Mouse (Mus musculus) bone marrow, adult 2 months (tissue): Measurements from ENCODE around the gene Agbl1. TPM values are rescaled to one million over a fixed set of nuclear protein-coding genes. Genes with fewer than 3 reads are reported as not detected.

Experiments
- H3K27ac ChIP-seq: fragments of 200-500 bp; 2 replicates; pipeline ENCODE4 v1.5.1; 2012; ENCODE audit warnings: low read depth, mild to moderate bottlenecking, control low read depth, inconsistent platforms, low read length; ENCODE audit not compliant: control insufficient read depth, poor library complexity, insufficient read depth
- H3K4me1 ChIP-seq: fragments of 200-500 bp; 2 replicates; pipeline ENCODE4 v1.6.1; 2011; ENCODE audit warnings: low read length; ENCODE audit not compliant: control insufficient read depth, insufficient read depth
- H3K4me3 ChIP-seq: fragments of 200-500 bp; replicated peaks from 2 replicates; pipeline ENCODE3; 2011; ENCODE audit warnings: mild to moderate bottlenecking, low read depth, low read length, control low read depth; ENCODE audit not compliant: control insufficient read depth
- CTCF ChIP-seq: fragments of 200-500 bp; IDR thresholded peaks from 2 replicates; pipeline ENCODE4 v1.5.1; 2011; ENCODE audit warnings: low read length, control low read depth; ENCODE audit not compliant: control insufficient read depth, insufficient read depth
- POLR2A ChIP-seq: fragments of 200-500 bp; IDR thresholded peaks from 2 replicates; pipeline ENCODE4 v1.6.1; 2011; ENCODE audit warnings: low read depth, mild to moderate bottlenecking, control low read depth, low read length, borderline replicate concordance; ENCODE audit not compliant: control insufficient read depth
- WGBS: fragments of 180-500 bp; shearing (Covaris S2); methylation state at CpG from one replicate; pipeline ENCODE4 v1.1.7; 2018; 5-methylcytosine and 5-hydroxymethylcytosine counted together
- polyA plus RNA-seq: library from polyadenylated mRNA; stranded (reverse); fragments of >200 nt; gene quantifications from 2 replicates; pipeline ENCODE4 v1.2.4, GENCODE M21; 2011; ENCODE audit warnings: low replicate concordance; ENCODE audit not compliant: missing spikeins, insufficient read depth, insufficient read length

Gene Agbl1
- polyA plus RNA-seq, 1 experiment, result not detected

- no peak overlapping the region for H3K27ac ChIP-seq
- 80% methylated on average over 3 of the region's 3 CpGs for whole genome bisulfite sequencing
Measured at GRCm38 (mm10) chr7:77009571-77009970, 779.9 kb downstream of the Agbl1 start.

DNA sequence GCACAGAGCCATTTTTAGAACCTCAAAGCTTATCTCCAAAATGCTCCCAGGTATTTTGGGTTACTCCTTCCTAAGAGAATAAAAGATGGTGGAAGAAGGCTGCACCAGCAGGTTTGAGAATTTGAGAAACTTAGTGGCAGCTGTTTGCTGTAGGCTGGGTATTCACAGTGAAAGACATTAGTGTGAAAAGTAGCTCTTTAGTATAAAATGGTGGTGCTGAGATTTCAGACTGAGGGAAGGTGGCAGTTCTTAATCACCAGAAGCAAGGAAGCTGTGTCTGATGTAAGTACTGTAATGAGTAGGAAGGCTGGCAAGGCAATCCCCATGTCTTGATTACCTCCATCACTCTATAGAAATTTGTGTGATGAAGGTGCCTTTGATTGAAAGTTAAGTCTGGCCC is 799.3 kb downstream of the Agbl1 start:
- Histone ChIP-seq H3K4me1 (no peaks in the 10 kb centered on the region), H3K27ac (no peak overlapping the region), H3K4me3 (no peak overlapping the region)
- no peak for TF ChIP-seq POLR2A
- no peak for TF ChIP-seq CTCF

More at GRCm38 (mm10) chr7:77009571-77009970, 779.9 kb downstream of the Agbl1 start:
- no peak for TF ChIP-seq POLR2A
- no peak for TF ChIP-seq CTCF
- Histone ChIP-seq H3K4me1 (no peaks in the 10 kb centered on the region), H3K4me3 (no peak overlapping the region)

GRCm38 (mm10) chr7:77076033-77076432 is 846.3 kb downstream of the Agbl1 start:
- Histone ChIP-seq H3K27ac (no peak overlapping the region), H3K4me3 (no peak overlapping the region), H3K4me1 (no peaks in the 10 kb centered on the region)
- TF ChIP-seq CTCF (no peak), POLR2A (no peak)

DNA sequence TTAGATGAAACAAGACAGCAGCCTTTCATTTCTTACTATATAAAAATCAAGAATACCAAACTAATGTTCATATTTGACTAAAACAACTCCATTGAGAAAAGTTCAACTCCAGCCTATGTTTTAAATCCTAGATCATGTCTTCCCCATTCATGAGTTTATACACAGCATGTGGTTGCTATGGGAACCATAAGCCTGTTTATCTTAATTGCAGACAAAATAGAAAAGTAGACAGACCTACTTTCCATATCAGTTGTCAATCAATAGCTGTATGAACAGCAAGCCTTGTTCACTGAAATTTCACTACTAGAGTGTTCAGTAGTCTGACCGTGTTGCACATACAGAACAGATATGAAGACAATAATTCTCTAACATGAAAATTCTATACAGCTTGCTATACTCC is 857.6 kb downstream of the Agbl1 start:
- Histone ChIP-seq H3K4me3 (no peak overlapping the region), H3K4me1 (no peaks in the 10 kb centered on the region), H3K27ac (no peak overlapping the region)
- no peak for TF ChIP-seq POLR2A
- no peak for TF ChIP-seq CTCF
- WGBS, result 88% methylated on average over 1 of the region's 1 CpGs

DNA sequence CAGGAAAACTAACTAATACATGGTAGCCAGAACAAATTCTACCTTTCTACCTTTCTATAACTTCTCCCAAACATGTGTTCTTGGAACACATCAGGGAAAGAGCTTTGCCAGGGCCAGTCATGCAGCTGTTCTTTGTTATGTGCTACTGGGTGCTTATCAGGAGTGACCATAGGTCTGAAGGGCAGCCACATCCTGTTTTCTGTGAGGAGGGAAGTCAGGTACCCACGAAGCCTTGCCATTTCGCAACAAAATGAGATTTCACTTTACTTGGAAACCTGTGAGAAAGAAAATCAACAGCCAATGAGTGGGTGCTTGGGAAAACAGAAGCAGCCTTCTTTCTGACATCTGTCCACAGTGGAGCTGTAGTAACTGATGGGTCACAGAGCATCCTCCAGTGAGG is 865.5 kb downstream of the Agbl1 start:
- 3% methylated on average over 2 of the region's 2 CpGs for WGBS
- H3K4me3 ChIP-seq, result no peak overlapping the region
- TF ChIP-seq POLR2A, result no peak
- no peak for TF ChIP-seq CTCF
- H3K4me1 ChIP-seq, result no peaks in the 10 kb centered on the region
- no peak overlapping the region for H3K27ac ChIP-seq

DNA sequence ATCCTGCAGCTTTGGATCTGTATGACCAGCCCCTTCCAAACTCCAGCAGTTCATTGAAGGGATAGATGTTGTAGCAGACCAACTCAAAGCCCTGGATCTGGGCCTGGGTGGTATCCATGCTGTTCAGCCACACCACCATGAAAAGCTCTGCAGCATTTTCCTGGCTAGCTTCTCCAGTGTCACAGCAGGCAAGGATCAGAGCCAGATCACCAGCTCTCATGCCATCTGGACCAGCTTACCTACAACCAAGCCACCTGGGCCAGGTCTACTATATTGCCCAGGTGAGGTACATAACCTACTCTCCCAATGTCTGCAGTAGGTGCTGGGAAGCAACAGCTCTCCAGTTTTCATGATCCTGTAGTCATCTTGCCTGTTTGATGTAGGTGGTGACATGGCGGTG is 884.3 kb downstream of the Agbl1 start:
- no peaks in the 10 kb centered on the region for H3K4me1 ChIP-seq
- no peak overlapping the region for H3K27ac ChIP-seq
- WGBS, result 83% methylated on average over 1 of the region's 1 CpGs
- H3K4me3 ChIP-seq, result no peak overlapping the region
- TF ChIP-seq POLR2A (no peak), CTCF (no peak)

DNA sequence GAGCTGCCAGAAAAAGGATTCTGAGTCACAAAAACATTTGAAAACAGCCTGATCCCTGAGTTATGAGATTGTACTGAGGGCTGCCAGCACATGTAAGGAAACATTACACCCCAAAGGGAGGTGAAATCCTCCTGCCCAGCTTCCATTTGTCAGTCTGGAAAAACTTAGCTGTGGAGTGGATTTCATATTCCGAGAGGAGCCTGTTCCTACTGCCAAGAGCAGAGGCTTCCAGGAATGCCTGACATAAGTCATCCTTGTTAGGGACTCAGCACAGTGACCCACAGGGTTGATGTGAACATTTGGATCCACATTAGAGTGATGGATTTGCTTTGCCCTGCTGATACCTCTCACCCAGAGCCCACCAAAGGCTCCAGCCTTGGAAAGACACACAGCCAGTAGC is 899.4 kb downstream of the Agbl1 start:
- Histone ChIP-seq H3K4me3 (no peak overlapping the region), H3K4me1 (no peaks in the 10 kb centered on the region; the same call in 1 of the 2 replicates), H3K27ac (no peak overlapping the region)
- TF ChIP-seq POLR2A (no peak), CTCF (no peak)
- 76% methylated on average over 1 of the region's 1 CpGs for WGBS

DNA sequence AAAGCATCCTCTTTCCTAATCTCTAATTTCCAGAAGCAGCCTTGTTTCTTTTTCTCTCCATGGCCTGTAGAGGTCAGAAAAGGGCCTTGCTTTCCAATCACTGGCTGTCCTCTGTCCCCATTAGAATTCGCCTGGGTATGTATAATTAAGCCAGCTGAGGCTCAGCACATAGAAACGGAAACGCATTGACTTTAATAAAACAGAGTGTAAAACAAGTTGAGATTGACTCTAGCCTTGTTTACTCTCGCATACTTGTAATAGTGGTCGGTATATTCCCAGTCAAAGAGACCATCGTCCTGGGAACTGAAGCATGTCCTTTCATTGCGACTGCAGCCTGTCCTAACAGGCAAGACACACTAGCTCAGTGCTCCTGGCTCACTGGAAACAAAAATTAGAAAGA is 902.3 kb downstream of the Agbl1 start:
- 8% methylated on average over 7 of the region's 7 CpGs for WGBS
- Histone ChIP-seq H3K4me3 (no peak overlapping the region), H3K4me1 (no peaks in the 10 kb centered on the region; the same call in 1 of the 2 replicates), H3K27ac (no peak overlapping the region)
- TF ChIP-seq CTCF, result no peak
- no peak for TF ChIP-seq POLR2A
